In genomic region chr6:51874035-51874434, GRCm38 (mm10) we compare ENCODE assay signal across 19 mouse cellular contexts.
"Had no signal": no experiment of that assay in that cellular context is flagged by ENCODE, and none has a peak within 500 bp of the region (broad histone marks: within the 10 kb centered on the region; RNA-seq: fewer than 3 reads in every experiment).

No protein-coding gene starts in this region.

- H3K9me3 ChIP-seq: limb, embryonic 15.5 days; liver, embryonic 12.5 days; lung, embryonic 15.5 days; midbrain, embryonic 10.5 days; midbrain, embryonic 12.5 days; neural tube, embryonic 13.5 days; neural tube, embryonic 15.5 days had no signal

- H3K4me3 ChIP-seq: limb, embryonic 15.5 days; liver, embryonic 12.5 days; lung, embryonic 15.5 days; midbrain, embryonic 10.5 days; midbrain, embryonic 12.5 days; myocyte; neural tube, embryonic 13.5 days; neural tube, embryonic 15.5 days had no signal

- H3K4me2 ChIP-seq: limb, embryonic 15.5 days; liver, embryonic 12.5 days; lung, embryonic 15.5 days; midbrain, embryonic 12.5 days; neural tube, embryonic 13.5 days; neural tube, embryonic 15.5 days had no signal

- ATAC-seq: liver, embryonic 12.5 days; midbrain, embryonic 16.5 days had no signal

- DNase-seq: midbrain, embryonic 14.5 days; retina, postnatal 1 day; right cerebral cortex, adult 18-20 months; right cerebral cortex, postnatal 25 days; right cerebral cortex, postnatal 4 days; spleen, adult 18-20 months; thymus, adult 18-20 months; thymus, postnatal 25 days; thymus, postnatal 4 days had no signal

- H3K27ac ChIP-seq: limb, embryonic 15.5 days; liver, embryonic 12.5 days; liver, embryonic 14.5 days; midbrain, embryonic 10.5 days; midbrain, embryonic 12.5 days; neural tube, embryonic 13.5 days; neural tube, embryonic 15.5 days had no signal

- H3K9ac ChIP-seq: limb, embryonic 15.5 days; liver, embryonic 12.5 days; liver, embryonic 14.5 days; lung, embryonic 15.5 days; midbrain, embryonic 12.5 days; neural tube, embryonic 13.5 days; neural tube, embryonic 15.5 days had no signal

- H3K27me3 ChIP-seq: liver, embryonic 12.5 days; lung, embryonic 15.5 days; neural tube, embryonic 13.5 days; neural tube, embryonic 15.5 days had no signal

- H3K36me3 ChIP-seq: limb, embryonic 15.5 days; liver, embryonic 12.5 days; lung, embryonic 15.5 days; midbrain, embryonic 10.5 days; midbrain, embryonic 12.5 days; neural tube, embryonic 13.5 days; neural tube, embryonic 15.5 days had no signal

- H3K4me1 ChIP-seq: limb, embryonic 15.5 days; midbrain, embryonic 12.5 days had no signal
